Mouse (Mus musculus) WW6 (cell line): ENCODE results near the gene Fam228a.
A peak's percentile ranks its signal among the peaks of the same experiment; 100 is the strongest.
"Not testable (repeated sequence)": the region's sequence is repeated elsewhere in the genome, so short reads cannot be mapped to it uniquely, and the experiment has no call there.

ENCODE experiments used
- DNase-seq: peaks from one replicate; pipeline ENCODE4 v3.0.0-alpha.2; 2013; ENCODE audit warnings: low read depth, low spot score

Fam228a gene

GRCm38 (mm10) chr12:4738031-4738576 is at the start of gene Fam228a:
TSS of gene Fam228a (minus strand) at chr12:4738430.
- DNase-seq, result no peak

- no peak for DNase-seq
These were observed 46.2 kb upstream of the Fam228a start for GRCm38 (mm10) chr12:4784466-4784865.

- DNase-seq, result no peak
These were observed 45.4 kb upstream of the Fam228a start for GRCm38 (mm10) chr12:4783598-4783997.

- not testable (repeated sequence) for DNase-seq
These were observed 43.6 kb upstream of the Fam228a start for GRCm38 (mm10) chr12:4781725-4782404.

- DNase-seq, result no peak
These were observed 43.0 kb upstream of the Fam228a start for GRCm38 (mm10) chr12:4781270-4781669.

GRCm38 (mm10) chr12:4780245-4780644 is 42.0 kb upstream of the Fam228a start:
- no peak for DNase-seq

- no peak for DNase-seq
These were observed 39.5 kb upstream of the Fam228a start for GRCm38 (mm10) chr12:4777734-4778133.

- no peak for DNase-seq
These were observed 37.3 kb upstream of the Fam228a start for GRCm38 (mm10) chr12:4775588-4775949.

- DNase-seq, result no peak
These were observed 36.8 kb upstream of the Fam228a start for GRCm38 (mm10) chr12:4774895-4775587.

- no peak for DNase-seq
These were observed 31.1 kb upstream of the Fam228a start for GRCm38 (mm10) chr12:4769333-4769723.

- peak; percentile 80 for DNase-seq
These were observed 30.5 kb upstream of the Fam228a start, which contains the start of the genes Pfn4 and Fam228b for GRCm38 (mm10) chr12:4768492-4769332. TSS of gene Pfn4 (plus strand) at chr12:4769022. TSS of gene Fam228b (minus strand) at chr12:4769267.

GRCm38 (mm10) chr12:4757060-4757459 is 18.8 kb upstream of the Fam228a start:
- no peak for DNase-seq

- DNase-seq, result not testable (repeated sequence)
These were observed 16.2 kb upstream of the Fam228a start for GRCm38 (mm10) chr12:4754451-4754850.

GRCm38 (mm10) chr12:4744486-4744885 is 6.3 kb upstream of the Fam228a start:
- no peak for DNase-seq

GRCm38 (mm10) chr12:4742183-4742582 is 4.0 kb upstream of the Fam228a start:
- DNase-seq, result no peak

GRCm38 (mm10) chr12:4740823-4741222 is 2.6 kb upstream of the Fam228a start:
- no peak for DNase-seq

GRCm38 (mm10) chr12:4732332-4732731 is 5.9 kb downstream of the Fam228a start:
- DNase-seq, result no peak

- DNase-seq, result no peak
These were observed 6.6 kb downstream of the Fam228a start for GRCm38 (mm10) chr12:4731629-4732028.

- DNase-seq, result no peak
These were observed 9.1 kb downstream of the Fam228a start for GRCm38 (mm10) chr12:4729165-4729564.

- peak; percentile 71 for DNase-seq
These were observed 18.2 kb downstream of the Fam228a start for GRCm38 (mm10) chr12:4719762-4720754.
